Comparison of ENCODE assay signal across 27 mouse cellular contexts in the genomic region with DNA sequence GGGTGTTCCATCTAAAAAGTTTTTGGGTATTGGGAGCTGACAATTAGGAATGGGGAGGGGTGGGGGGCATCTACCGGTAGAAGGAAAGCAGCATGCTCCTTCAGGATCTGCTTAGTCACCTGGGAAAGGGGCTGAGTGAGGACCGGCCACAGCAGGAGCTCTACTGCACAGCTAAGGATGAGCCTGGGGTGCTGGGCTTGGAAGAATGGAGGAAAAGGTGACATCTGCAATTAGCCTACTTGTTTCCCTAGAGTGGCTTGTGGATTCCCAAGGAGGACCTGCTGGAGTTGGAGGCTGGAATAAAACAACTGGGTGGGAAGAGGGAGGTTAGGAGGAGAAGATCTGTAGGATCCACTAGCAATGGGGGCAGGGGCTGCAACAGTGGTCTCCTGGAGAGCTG. TPM values are rescaled to one million over a fixed set of nuclear protein-coding genes. Genes with fewer than 3 reads are reported as not detected.
DNase-seq lines count a peak whose midpoint lies in the region; ATAC-seq and TF ChIP-seq lines count a peak whose summit lies in the region.
"Had no signal": no experiment of that assay in that cellular context is flagged by ENCODE, and none has a peak within 500 bp of the region (broad histone marks: within the 10 kb centered on the region; RNA-seq: fewer than 3 reads in every experiment).

No protein-coding gene starts in this region.

- no peak for TF ChIP-seq EP300 in heart, postnatal 0 days (IDR thresholded peaks at IDR 0.05; ENCODE audit: low read depth)
- peak; percentile 90 for TF ChIP-seq EP300 in ES-Bruce4 (IDR thresholded peaks at IDR 0.05; ENCODE audit: insufficient read depth, low read depth, low read length)

- 0 out of 2 replicates have a peak, but pooled peaks cover 6% of the 10 kb centered on the region for H3K36me3 ChIP-seq in heart, postnatal 0 days (replicated peaks; ENCODE audit: control insufficient read depth, insufficient read depth, low read length)
- H3K36me3 ChIP-seq in E14TG2a.4 (ENCODE audit: insufficient read depth, low read length) (peaks cover 37% of the 10 kb centered on the region), ES-Bruce4 (ENCODE audit: control insufficient read depth, insufficient read depth, low read length, poor library complexity, severe bottlenecking) (peaks cover 24% of the 10 kb centered on the region)

- 0 out of 2 replicates have a peak overlapping the region, but pooled peaks have one; percentile 11 for H3K27ac ChIP-seq in heart, postnatal 0 days (ENCODE audit: low read depth)
- peak overlapping the region; percentile 90 for H3K27ac ChIP-seq in ES-Bruce4 (ENCODE audit: insufficient read depth, low read length)
- H3K27ac ChIP-seq in left cerebral cortex, adult 2 months: no peak overlapping the region
- H3K27ac ChIP-seq: embryonic facial prominence, embryonic 10.5 days; embryonic facial prominence, embryonic 13.5 days; forebrain, embryonic 12.5 days; forebrain, embryonic 15.5 days; heart, embryonic 13.5 days; hindbrain, embryonic 10.5 days; hindbrain, embryonic 13.5 days; intestine, embryonic 15.5 days had no signal

- no peaks in the 10 kb centered on the region for H3K27me3 ChIP-seq in heart, postnatal 0 days (ENCODE audit: control insufficient read depth, insufficient read depth, low read length)
- H3K27me3 ChIP-seq in E14TG2a.4 (ENCODE audit: insufficient read depth, low read length): no peaks in the 10 kb centered on the region
- no peaks in the 10 kb centered on the region for H3K27me3 ChIP-seq in ES-Bruce4 (ENCODE audit: control insufficient read depth, insufficient read depth, low read length, poor library complexity, severe bottlenecking)
- H3K27me3 ChIP-seq: embryonic facial prominence, embryonic 13.5 days; forebrain, embryonic 12.5 days; forebrain, embryonic 15.5 days; heart, embryonic 13.5 days; hindbrain, embryonic 13.5 days; intestine, embryonic 15.5 days; Patski had no signal

- no peak for TF ChIP-seq POLR2A in ES-Bruce4 (IDR thresholded peaks at IDR 0.05; ENCODE audit: insufficient read depth, low read length)

- intact Hi-C loops in left cerebral cortex, adult 2 months (cut with DNase I): no loop called here

- 60% methylated on average over 2 of the region's 2 CpGs for WGBS in heart, postnatal 0 days

- no peak for ATAC-seq in heart, postnatal 0 days (ENCODE audit: insufficient read depth, low read depth)
- ATAC-seq: forebrain, embryonic 15.5 days; hindbrain, embryonic 16.5 days; intestine, embryonic 15.5 days; Patski had no signal

- H3K4me3 ChIP-seq in heart, postnatal 0 days (ENCODE audit: low read depth, low read length): no peak overlapping the region
- H3K4me3 ChIP-seq in E14TG2a.4 (replicated peaks; ENCODE audit: low read length) (peak overlapping the region; percentile 61), ES-Bruce4 (ENCODE audit: low read depth, low read length) (peak overlapping the region; percentile 27)
- no peak overlapping the region for H3K4me3 ChIP-seq in left cerebral cortex, adult 2 months
- H3K4me3 ChIP-seq: embryonic facial prominence, embryonic 10.5 days; embryonic facial prominence, embryonic 13.5 days; erythroblast, embryonic 14.5 days; forebrain, embryonic 12.5 days; forebrain, embryonic 15.5 days; heart, embryonic 13.5 days; hindbrain, embryonic 10.5 days; hindbrain, embryonic 13.5 days; intestine, embryonic 15.5 days had no signal

- H3K4me2 ChIP-seq in heart, postnatal 0 days (ENCODE audit: low read depth, low read length): no peak overlapping the region
- H3K4me2 ChIP-seq: embryonic facial prominence, embryonic 13.5 days; forebrain, embryonic 12.5 days; forebrain, embryonic 15.5 days; heart, embryonic 13.5 days; hindbrain, embryonic 13.5 days; intestine, embryonic 15.5 days had no signal

- peaks cover 10% of the 10 kb centered on the region; the same call in 1 of the 2 replicates for H3K4me1 ChIP-seq in heart, postnatal 0 days (ENCODE audit: control insufficient read depth, insufficient read depth)
- H3K4me1 ChIP-seq in E14TG2a.4 (replicated peaks; ENCODE audit: low read depth, low read length) (peaks cover 83% of the 10 kb centered on the region), ES-Bruce4 (ENCODE audit: control insufficient read depth, insufficient read depth, low read length) (peaks cover 4% of the 10 kb centered on the region)
- H3K4me1 ChIP-seq: forebrain, embryonic 12.5 days; forebrain, embryonic 15.5 days; intestine, embryonic 15.5 days had no signal

- no peaks in the 10 kb centered on the region for H3K9me3 ChIP-seq in heart, postnatal 0 days (replicated peaks; ENCODE audit: control insufficient read depth, low read length)
- H3K9me3 ChIP-seq in E14TG2a.4 (ENCODE audit: low read length): no peaks in the 10 kb centered on the region; the same call in 1 of the 2 replicates
- no peaks in the 10 kb centered on the region for H3K9me3 ChIP-seq in ES-Bruce4 (replicated peaks; ENCODE audit: control insufficient read depth, insufficient read depth, low read length, poor library complexity, severe bottlenecking)
- H3K9me3 ChIP-seq: embryonic facial prominence, embryonic 10.5 days; embryonic facial prominence, embryonic 13.5 days; forebrain, embryonic 12.5 days; forebrain, embryonic 15.5 days; G1E; heart, embryonic 13.5 days; hindbrain, embryonic 10.5 days; hindbrain, embryonic 13.5 days; intestine, embryonic 15.5 days had no signal

- no peak for DNase-seq in heart, postnatal 0 days (ENCODE audit: low spot score)
- no peak for DNase-seq in heart, postnatal 4 days
- peak; percentile 51 for DNase-seq in R1 (ENCODE audit: low read depth, low spot score)
- no peak for DNase-seq in left cerebral cortex, adult 2 months (ENCODE audit: extremely low spot score in 1 of 2, low spot score in 2 of 2)
- DNase-seq: adrenal gland, adult 8-10 months; adrenal gland, postnatal 25 days; cerebellum, adult 11-12 months; cerebellum, adult 8-10 months; cerebellum, postnatal 10 days; cerebellum, postnatal 36 days; embryo, embryonic 11 days; gastrocnemius, postnatal 14 days; kidney, adult 11 months had no signal

- no peak for TF ChIP-seq CTCF in heart, postnatal 0 days (IDR thresholded peaks at IDR 0.05; ENCODE audit: low read depth)
- TF ChIP-seq CTCF in E14TG2a.4 (conservative IDR thresholded peaks at IDR 0.05; ENCODE audit: low read length): no peak
- TF ChIP-seq CTCF in ES-Bruce4 (IDR thresholded peaks at IDR 0.05; ENCODE audit: low read depth, low read length): no peak
- no peak for TF ChIP-seq CTCF in left cerebral cortex, adult 2 months (IDR thresholded peaks at IDR 0.05)

- no peak overlapping the region for H3K9ac ChIP-seq in heart, postnatal 0 days (replicated peaks; ENCODE audit: low read depth, low read length)
- peak overlapping the region; percentile 25 for H3K9ac ChIP-seq in ES-Bruce4 (ENCODE audit: low read depth, poor library complexity, severe bottlenecking)
- H3K9ac ChIP-seq: embryonic facial prominence, embryonic 13.5 days; forebrain, embryonic 12.5 days; forebrain, embryonic 15.5 days; heart, embryonic 13.5 days; hindbrain, embryonic 13.5 days; intestine, embryonic 15.5 days had no signal

RNA-seq across cellular contexts. Expression of gene Tom1, which starts 19.9 kb away (rescaled TPM):
- 56.1 and 110 TPM in 2 replicates for total RNA-seq in heart, postnatal 0 days (2014; rRNA removed; ENCODE audit: low replicate concordance)
- 68.7 and 75.8 TPM in 2 replicates for polyA plus RNA-seq in heart, postnatal 0 days (2015; fragmentation: Nextera tagmentation; extraction: Ambion mirVana)
- 10 to 100 TPM; 70.7 to 73.3 TPM for total RNA-seq in heart, postnatal 4 days (2021)
- polyA plus RNA-seq in ES-Bruce4 (2011; ENCODE audit: insufficient read depth, insufficient read length, low read depth, missing spikeins): 44.6 and 46.1 TPM in 2 replicates
- total RNA-seq in left cerebral cortex, adult 2 months (2021): 10 to 100 TPM; 31.4 to 42.2 TPM

RNA-seq across cellular contexts. Expression of gene Hmgxb4, which starts 20.4 kb away (rescaled TPM):
- 17.0 and 23.7 TPM in 2 replicates for total RNA-seq in heart, postnatal 0 days (2014; rRNA removed; ENCODE audit: low replicate concordance)
- 9.0 and 10.2 TPM in 2 replicates for polyA plus RNA-seq in heart, postnatal 0 days (2015; fragmentation: Nextera tagmentation; extraction: Ambion mirVana)
- total RNA-seq in heart, postnatal 4 days (2021): 10 to 100 TPM; 23.0 to 26.4 TPM
- 112 and 122 TPM in 2 replicates for polyA plus RNA-seq in ES-Bruce4 (2011; ENCODE audit: insufficient read depth, insufficient read length, low read depth, missing spikeins)
- total RNA-seq in left cerebral cortex, adult 2 months (2021): 10 to 100 TPM; 24.5 to 28.9 TPM

Comparison
In these comparisons a context has a peak if more than half of its experiments do, and no peak if none do; other contexts are left out.
1. H3K4me3 ChIP-seq: peak in E14TG2a.4 (single experiment) and ES-Bruce4 (single experiment); none in heart, postnatal 0 days (single experiment) and left cerebral cortex, adult 2 months (single experiment).